Mouse (Mus musculus): ENCODE measurements around the gene Dcun1d4. TPM values are rescaled to one million over a fixed set of nuclear protein-coding genes. Genes with fewer than 3 reads are reported as not detected.
A peak's percentile ranks its signal among the peaks of the same experiment; 100 is the strongest.

Gene Dcun1d4
- 28.3 and 30.3 TPM in 2 replicates for polyA plus RNA-seq (2014; fragmentation: Nextera tagmentation; extraction: Ambion mirVana)

GRCm38 (mm10) chr5:73480700-73481099, at the start of gene Dcun1d4:
Dcun1d4 (plus strand) TSS chr5:73481000.
- no peaks in the 10 kb centered on the region for H3K9me3 ChIP-seq (ENCODE audit: control insufficient read depth, low read length)
- 80% methylated on average over 7 of the region's 7 CpGs for WGBS

GRCm38 (mm10) chr5:73431581-73431980, 49.2 kb upstream of the Dcun1d4 start:
- H3K4me2 ChIP-seq (ENCODE audit: low read length): peak overlapping the region; percentile 15; the same call in 1 of the 2 replicates
- H3K4me3 ChIP-seq (ENCODE audit: low read depth, low read length): no peak overlapping the region
- no peak overlapping the region for H3K27ac ChIP-seq (ENCODE audit: low read depth)
- WGBS: 16% methylated on average over 14 of the region's 14 CpGs
- no peaks in the 10 kb centered on the region for H3K27me3 ChIP-seq (replicated peaks; ENCODE audit: control insufficient read depth, insufficient read depth, low read length)
- H3K4me1 ChIP-seq (replicated peaks; ENCODE audit: control insufficient read depth, insufficient read depth, low read length): no peaks in the 10 kb centered on the region
- H3K9ac ChIP-seq (ENCODE audit: low read length): no peak overlapping the region
- no peaks in the 10 kb centered on the region for H3K9me3 ChIP-seq (ENCODE audit: control insufficient read depth, low read length)
- DNase-seq (ENCODE audit: low spot score) (peak; percentile 88), ATAC-seq (replicated peaks; ENCODE audit: low FRiP score, low TSS enrichment, low read depth) (peak; percentile 89)
- no peaks in the 10 kb centered on the region for H3K36me3 ChIP-seq (ENCODE audit: control insufficient read depth, insufficient read depth, low read length)

More at GRCm38 (mm10) chr5:73480700-73481099, at the start of gene Dcun1d4:
- Histone ChIP-seq H3K27me3 (replicated peaks; ENCODE audit: control insufficient read depth, insufficient read depth, low read length) (no peaks in the 10 kb centered on the region), H3K4me2 (ENCODE audit: low read length) (no peak within 1 kb of the TSS), H3K27ac (ENCODE audit: low read depth) (no peak within 1 kb of the TSS), H3K36me3 (ENCODE audit: control insufficient read depth, insufficient read depth, low read length) (no peaks in the 10 kb centered on the region), H3K4me3 (ENCODE audit: low read depth, low read length) (no peak within 1 kb of the TSS), H3K9ac (ENCODE audit: low read length) (no peak within 1 kb of the TSS), H3K4me1 (replicated peaks; ENCODE audit: control insufficient read depth, insufficient read depth, low read length) (no peaks in the 10 kb centered on the region)
- ATAC-seq (replicated peaks; ENCODE audit: low FRiP score, low TSS enrichment, low read depth) (no peak), DNase-seq (ENCODE audit: low spot score) (no peak)

DNA sequence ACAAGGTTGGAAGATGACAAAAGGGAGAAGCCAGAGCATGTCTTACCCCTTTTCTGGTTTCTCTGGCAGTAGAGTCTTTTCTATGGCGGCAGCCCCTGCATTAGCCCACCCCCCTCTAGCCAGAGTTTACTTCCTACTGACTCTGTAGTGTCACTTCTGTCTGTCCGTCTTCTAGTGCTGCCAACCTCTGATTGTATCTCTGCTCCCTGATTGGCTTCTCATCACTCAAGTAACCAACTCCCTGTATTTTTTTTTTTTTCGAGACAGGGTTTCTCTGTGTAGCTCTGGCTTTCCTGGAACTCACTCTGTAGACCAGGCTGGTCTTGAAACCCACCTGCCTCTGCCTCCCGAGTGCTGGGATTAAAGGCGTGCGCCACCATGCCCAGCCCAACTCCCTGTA, 48.0 kb upstream of the Dcun1d4 start:
- no peak overlapping the region for H3K4me3 ChIP-seq (ENCODE audit: low read depth, low read length)
- no peak overlapping the region for H3K9ac ChIP-seq (ENCODE audit: low read length)
- no peak overlapping the region for H3K4me2 ChIP-seq (ENCODE audit: low read length)
- no peak overlapping the region for H3K27ac ChIP-seq (ENCODE audit: low read depth)
- ATAC-seq (replicated peaks; ENCODE audit: low FRiP score, low TSS enrichment, low read depth): no peak
- no peak for DNase-seq (ENCODE audit: low spot score)
- H3K27me3 ChIP-seq (replicated peaks; ENCODE audit: control insufficient read depth, insufficient read depth, low read length): no peaks in the 10 kb centered on the region
- H3K4me1 ChIP-seq (replicated peaks; ENCODE audit: control insufficient read depth, insufficient read depth, low read length): no peaks in the 10 kb centered on the region
- H3K36me3 ChIP-seq (ENCODE audit: control insufficient read depth, insufficient read depth, low read length): no peaks in the 10 kb centered on the region
- H3K9me3 ChIP-seq (ENCODE audit: control insufficient read depth, low read length): no peaks in the 10 kb centered on the region
- whole genome bisulfite sequencing: 80% methylated on average over 6 of the region's 6 CpGs

GRCm38 (mm10) chr5:73434764-73435163, 46.0 kb upstream of the Dcun1d4 start:
- no peaks in the 10 kb centered on the region for H3K36me3 ChIP-seq (ENCODE audit: control insufficient read depth, insufficient read depth, low read length)
- H3K4me3 ChIP-seq (ENCODE audit: low read depth, low read length): no peak overlapping the region
- H3K4me1 ChIP-seq (replicated peaks; ENCODE audit: control insufficient read depth, insufficient read depth, low read length): no peaks in the 10 kb centered on the region
- no peak overlapping the region for H3K4me2 ChIP-seq (ENCODE audit: low read length)
- H3K9ac ChIP-seq (ENCODE audit: low read length): no peak overlapping the region
- 69% methylated on average over 7 of the region's 7 CpGs for WGBS
- no peaks in the 10 kb centered on the region for H3K9me3 ChIP-seq (ENCODE audit: control insufficient read depth, low read length)
- H3K27me3 ChIP-seq (replicated peaks; ENCODE audit: control insufficient read depth, insufficient read depth, low read length): no peaks in the 10 kb centered on the region
- H3K27ac ChIP-seq (ENCODE audit: low read depth): no peak overlapping the region
- ATAC-seq (replicated peaks; ENCODE audit: low FRiP score, low TSS enrichment, low read depth) (no peak), DNase-seq (ENCODE audit: low spot score) (no peak)

GRCm38 (mm10) chr5:73442176-73442575, 38.6 kb upstream of the Dcun1d4 start:
- H3K4me1 ChIP-seq (replicated peaks; ENCODE audit: control insufficient read depth, insufficient read depth, low read length): no peaks in the 10 kb centered on the region
- no peak overlapping the region for H3K9ac ChIP-seq (ENCODE audit: low read length)
- H3K36me3 ChIP-seq (ENCODE audit: control insufficient read depth, insufficient read depth, low read length): no peaks in the 10 kb centered on the region
- DNase-seq (ENCODE audit: low spot score) (peak; percentile 29), ATAC-seq (replicated peaks; ENCODE audit: low FRiP score, low TSS enrichment, low read depth) (no peak)
- 80% methylated on average over 9 of the region's 9 CpGs for WGBS
- H3K9me3 ChIP-seq (ENCODE audit: control insufficient read depth, low read length): no peaks in the 10 kb centered on the region
- H3K27ac ChIP-seq (ENCODE audit: low read depth): no peak overlapping the region
- no peaks in the 10 kb centered on the region for H3K27me3 ChIP-seq (replicated peaks; ENCODE audit: control insufficient read depth, insufficient read depth, low read length)
- H3K4me3 ChIP-seq (ENCODE audit: low read depth, low read length): no peak overlapping the region
- H3K4me2 ChIP-seq (ENCODE audit: low read length): no peak overlapping the region

DNA sequence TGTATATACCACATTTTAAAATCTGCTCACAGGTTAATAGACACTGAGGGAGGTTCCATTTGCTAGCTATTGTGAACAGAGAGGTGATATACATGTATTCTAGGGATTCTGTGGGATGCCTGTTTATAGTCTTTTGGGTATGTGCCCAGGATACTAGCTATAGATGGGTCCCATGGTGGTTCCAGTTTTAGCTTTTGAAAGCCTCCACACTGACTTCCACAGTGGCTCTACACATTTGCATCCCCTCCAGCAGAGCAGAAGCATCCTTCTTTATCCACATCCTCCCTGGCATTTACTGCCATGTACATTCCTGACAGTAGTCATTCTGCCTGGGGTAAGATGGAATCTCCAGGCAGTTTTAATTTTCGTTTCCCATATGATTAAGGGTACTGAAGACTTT, 30.5 kb upstream of the Dcun1d4 start:
- H3K4me2 ChIP-seq (ENCODE audit: low read length): no peak overlapping the region
- no peak overlapping the region for H3K9ac ChIP-seq (ENCODE audit: low read length)
- no peaks in the 10 kb centered on the region; the same call in 1 of the 2 replicates for H3K4me1 ChIP-seq (replicated peaks; ENCODE audit: control insufficient read depth, insufficient read depth, low read length)
- no peaks in the 10 kb centered on the region for H3K9me3 ChIP-seq (ENCODE audit: control insufficient read depth, low read length)
- H3K27ac ChIP-seq (ENCODE audit: low read depth): no peak overlapping the region
- WGBS: 76% methylated on average over 1 of the region's 1 CpGs
- H3K27me3 ChIP-seq (replicated peaks; ENCODE audit: control insufficient read depth, insufficient read depth, low read length): no peaks in the 10 kb centered on the region
- ATAC-seq (replicated peaks; ENCODE audit: low FRiP score, low TSS enrichment, low read depth) (no peak), DNase-seq (ENCODE audit: low spot score) (no peak)
- H3K4me3 ChIP-seq (ENCODE audit: low read depth, low read length): no peak overlapping the region
- H3K36me3 ChIP-seq (ENCODE audit: control insufficient read depth, insufficient read depth, low read length): no peaks in the 10 kb centered on the region

- ATAC-seq (replicated peaks; ENCODE audit: low FRiP score, low TSS enrichment, low read depth): no peak
- Histone ChIP-seq H3K4me3 (ENCODE audit: low read depth, low read length) (no peak overlapping the region), H3K9ac (ENCODE audit: low read length) (no peak overlapping the region), H3K9me3 (ENCODE audit: control insufficient read depth, low read length) (no peaks in the 10 kb centered on the region), H3K27me3 (replicated peaks; ENCODE audit: control insufficient read depth, insufficient read depth, low read length) (no peaks in the 10 kb centered on the region), H3K4me2 (ENCODE audit: low read length) (no peak overlapping the region), H3K27ac (ENCODE audit: low read depth) (peak overlapping the region; percentile 5; the same call in 1 of the 2 replicates), H3K4me1 (replicated peaks; ENCODE audit: control insufficient read depth, insufficient read depth, low read length) (no peaks in the 10 kb centered on the region; the same call in 1 of the 2 replicates), H3K36me3 (ENCODE audit: control insufficient read depth, insufficient read depth, low read length) (no peaks in the 10 kb centered on the region)
- WGBS: 44% methylated on average over 2 of the region's 2 CpGs
- DNase-seq (ENCODE audit: low spot score): peak; percentile 46
These were observed 26.1 kb upstream of the Dcun1d4 start for GRCm38 (mm10) chr5:73454502-73455306.

GRCm38 (mm10) chr5:73455307-73455687, 25.5 kb upstream of the Dcun1d4 start:
- DNase-seq (ENCODE audit: low spot score) (peak; percentile 40), ATAC-seq (replicated peaks; ENCODE audit: low FRiP score, low TSS enrichment, low read depth) (no peak)
- 71% methylated on average over 5 of the region's 5 CpGs for WGBS
- H3K9me3 ChIP-seq (ENCODE audit: control insufficient read depth, low read length): no peaks in the 10 kb centered on the region
- H3K4me3 ChIP-seq (ENCODE audit: low read depth, low read length): no peak overlapping the region
- no peaks in the 10 kb centered on the region for H3K36me3 ChIP-seq (ENCODE audit: control insufficient read depth, insufficient read depth, low read length)
- no peaks in the 10 kb centered on the region for H3K27me3 ChIP-seq (replicated peaks; ENCODE audit: control insufficient read depth, insufficient read depth, low read length)
- H3K27ac ChIP-seq (ENCODE audit: low read depth): no peak overlapping the region
- H3K4me2 ChIP-seq (ENCODE audit: low read length): no peak overlapping the region
- no peak overlapping the region for H3K9ac ChIP-seq (ENCODE audit: low read length)
- H3K4me1 ChIP-seq (replicated peaks; ENCODE audit: control insufficient read depth, insufficient read depth, low read length): no peaks in the 10 kb centered on the region; the same call in 1 of the 2 replicates

Data from intestine, embryonic 14.5 days (tissue).